ENCODE assay signal across 8 mouse cellular contexts in genomic region chr1:46853317-46854035, GRCm38 (mm10). TPM values are rescaled to one million over a fixed set of nuclear protein-coding genes. Genes with fewer than 3 reads are reported as not detected.
DNase-seq lines count a peak whose midpoint lies in the region; ATAC-seq lines count a peak whose summit lies in the region.

No protein-coding gene starts in this region.

- H3K9ac ChIP-seq in heart, embryonic 16.5 days (ENCODE audit: low read length): peak overlapping the region; percentile 97
- H3K9ac ChIP-seq in liver, embryonic 15.5 days: peak overlapping the region; percentile 93
- H3K9ac ChIP-seq in neural tube, embryonic 12.5 days: peak overlapping the region; percentile 99

- H3K9me3 ChIP-seq in forebrain, embryonic 10.5 days: no peaks in the 10 kb centered on the region
- H3K9me3 ChIP-seq in heart, embryonic 16.5 days (replicated peaks; ENCODE audit: control insufficient read depth, low read length): no peaks in the 10 kb centered on the region
- no peaks in the 10 kb centered on the region for H3K9me3 ChIP-seq in liver, embryonic 15.5 days (replicated peaks)
- no peaks in the 10 kb centered on the region for H3K9me3 ChIP-seq in neural tube, embryonic 12.5 days

- peak overlapping the region; percentile 86 for H3K4me3 ChIP-seq in forebrain, embryonic 10.5 days
- peak overlapping the region; percentile 90 for H3K4me3 ChIP-seq in heart, embryonic 16.5 days (ENCODE audit: low read length)
- H3K4me3 ChIP-seq in liver, embryonic 15.5 days (replicated peaks): peak overlapping the region; percentile 90
- H3K4me3 ChIP-seq in neural tube, embryonic 12.5 days: peak overlapping the region; percentile 99

- H3K27me3 ChIP-seq in forebrain, embryonic 10.5 days (ENCODE audit: poor library complexity, severe bottlenecking): no peaks in the 10 kb centered on the region
- no peaks in the 10 kb centered on the region for H3K27me3 ChIP-seq in heart, embryonic 16.5 days (ENCODE audit: control insufficient read depth, insufficient read depth, low read length)
- H3K27me3 ChIP-seq in liver, embryonic 15.5 days: no peaks in the 10 kb centered on the region
- H3K27me3 ChIP-seq in neural tube, embryonic 12.5 days (replicated peaks): no peaks in the 10 kb centered on the region

- under 1% methylated on average over 86 of the region's 86 CpGs for WGBS in forebrain, embryonic 10.5 days
- under 1% methylated on average over 86 of the region's 86 CpGs for WGBS in heart, embryonic 16.5 days
- WGBS in liver, embryonic 15.5 days (ENCODE audit: insufficient replicate concordance): under 1% methylated on average over 86 of the region's 86 CpGs
- WGBS in neural tube, embryonic 12.5 days: under 1% methylated on average over 86 of the region's 86 CpGs

- peak overlapping the region; percentile 100 for H3K27ac ChIP-seq in forebrain, embryonic 10.5 days
- peak overlapping the region; percentile 99 for H3K27ac ChIP-seq in heart, embryonic 16.5 days (ENCODE audit: low read length)
- H3K27ac ChIP-seq in liver, embryonic 15.5 days (replicated peaks): peak overlapping the region; percentile 92
- H3K27ac ChIP-seq in neural tube, embryonic 12.5 days: peak overlapping the region; percentile 99

- peaks cover 35% of the 10 kb centered on the region for H3K4me1 ChIP-seq in forebrain, embryonic 10.5 days
- peaks cover 14% of the 10 kb centered on the region for H3K4me1 ChIP-seq in heart, embryonic 16.5 days (ENCODE audit: control insufficient read depth, insufficient read depth, low read length)
- H3K4me1 ChIP-seq in liver, embryonic 15.5 days (replicated peaks): peaks cover 21% of the 10 kb centered on the region
- peaks cover 17% of the 10 kb centered on the region for H3K4me1 ChIP-seq in neural tube, embryonic 12.5 days

- no peaks in the 10 kb centered on the region for H3K36me3 ChIP-seq in forebrain, embryonic 10.5 days (replicated peaks)
- H3K36me3 ChIP-seq in heart, embryonic 16.5 days (ENCODE audit: control insufficient read depth, insufficient read depth): no peaks in the 10 kb centered on the region
- no peaks in the 10 kb centered on the region for H3K36me3 ChIP-seq in liver, embryonic 15.5 days (replicated peaks)
- no peaks in the 10 kb centered on the region for H3K36me3 ChIP-seq in neural tube, embryonic 12.5 days

- peak; percentile 89 for DNase-seq in c-Kit-negative CD71-positive TER-119-positive erythroid progenitor cells, embryonic 14.5 days (ENCODE audit: low read depth, low spot score)
- peak; percentile 93 for DNase-seq in forebrain, embryonic 10.5 days (ENCODE audit: extremely low spot score, low spot score)
- DNase-seq in kidney, postnatal 36 days: peak; percentile 95 to 96
- DNase-seq in telencephalon, adult 2 months (ENCODE audit: low read depth, low spot score): peak; percentile 95

- peak; percentile 67 for ATAC-seq in CD4-positive, CD25-positive, alpha-beta regulatory T cell, adult 4 months
- ATAC-seq in heart, embryonic 16.5 days (replicated peaks; ENCODE audit: extremely low read depth, insufficient read depth, low FRiP score): peak; percentile 92
- ATAC-seq in liver, embryonic 15.5 days (ENCODE audit: insufficient read depth): peak; percentile 94
- peak; percentile 95 for ATAC-seq in neural tube, embryonic 12.5 days (ENCODE audit: low FRiP score, low read depth)

- peak overlapping the region; percentile 77 for H3K4me2 ChIP-seq in heart, embryonic 16.5 days (ENCODE audit: low read depth, low read length)
- peak overlapping the region; percentile 89 for H3K4me2 ChIP-seq in liver, embryonic 15.5 days
- peak overlapping the region; percentile 71 for H3K4me2 ChIP-seq in neural tube, embryonic 12.5 days (replicated peaks)

RNA-seq across cellular contexts. Expression of gene Slc39a10, which starts 39.2 kb away (rescaled TPM):
- polyA plus RNA-seq in CD4-positive, CD25-positive, alpha-beta regulatory T cell, adult 4 months (2017; shearing (Covaris generic)): 10 to 100 TPM; 15.2 to 15.8 TPM
- polyA plus RNA-seq in forebrain, embryonic 10.5 days (2016; fragmentation: Nextera tagmentation; extraction: Ambion mirVana): 63.0 and 65.0 TPM in 2 replicates
- polyA plus RNA-seq in heart, embryonic 16.5 days (2015; fragmentation: Nextera tagmentation; extraction: Ambion mirVana): 17.0 and 18.5 TPM in 2 replicates
- polyA plus RNA-seq in liver, embryonic 15.5 days (2015; fragmentation: Nextera tagmentation; extraction: Ambion mirVana): 2.7 and 3.1 TPM in 2 replicates
- polyA plus RNA-seq in neural tube, embryonic 12.5 days (2016; fragmentation: Nextera tagmentation; extraction: Ambion mirVana): 65.1 and 65.5 TPM in 2 replicates

Comparison
In these comparisons a context has a peak if more than half of its experiments do, and no peak if none do; other contexts are left out.
1. Peak in every context shown above with its lines: DNase-seq, ATAC-seq, H3K4me3 ChIP-seq and H3K27ac ChIP-seq.